In genomic region chr14:72536392-72537017, GRCm38 (mm10) we compare ENCODE assay signal across 31 mouse cellular contexts. TPM values are rescaled to one million over a fixed set of nuclear protein-coding genes. Genes with fewer than 3 reads are reported as not detected.
DNase-seq lines count a peak whose midpoint lies in the region; ATAC-seq and TF ChIP-seq lines count a peak whose summit lies in the region.
"Had no signal": no experiment of that assay in that cellular context is flagged by ENCODE, and none has a peak within 500 bp of the region (broad histone marks: within the 10 kb centered on the region; RNA-seq: fewer than 3 reads in every experiment).

No protein-coding gene starts in this region.

- WGBS in liver, adult 2 months, result 81% methylated on average over 5 of the region's 5 CpGs
- 81% methylated on average over 5 of the region's 5 CpGs for WGBS in liver, postnatal 0 days (ENCODE audit: insufficient replicate concordance)
- WGBS in kidney, postnatal 0 days, result 91% methylated on average over 5 of the region's 5 CpGs
- 85% methylated on average over 5 of the region's 5 CpGs for WGBS in limb, embryonic 11.5 days

- TF ChIP-seq CTCF in liver, adult 2 months (IDR thresholded peaks at IDR 0.05; ENCODE audit: low read depth, low read length), result no peak
- TF ChIP-seq CTCF in liver, postnatal 0 days (IDR thresholded peaks at IDR 0.05; ENCODE audit: low read depth), result no peak
- no peak for TF ChIP-seq CTCF in kidney, postnatal 0 days (IDR thresholded peaks at IDR 0.05; ENCODE audit: low read depth)

- no peak for TF ChIP-seq POLR2A in liver, adult 2 months (IDR thresholded peaks at IDR 0.05; ENCODE audit: extremely low read depth, insufficient read depth, low read length)

- TF ChIP-seq EP300 in liver, postnatal 0 days (IDR thresholded peaks at IDR 0.05; ENCODE audit: low read depth), result no peak

- H3K27me3 ChIP-seq in liver, adult 2 months (ENCODE audit: control insufficient read depth, insufficient read depth, low read length), result peaks cover 9% of the 10 kb centered on the region
- peaks cover 12% of the 10 kb centered on the region for H3K27me3 ChIP-seq in liver, postnatal 0 days (ENCODE audit: insufficient read depth, low read length)
- peaks cover 7% of the 10 kb centered on the region; the same call in 1 of the 2 replicates for H3K27me3 ChIP-seq in kidney, postnatal 0 days (ENCODE audit: insufficient read depth, low read length)
- H3K27me3 ChIP-seq in limb, embryonic 11.5 days (ENCODE audit: control insufficient read depth, insufficient read depth, low read length), result peaks cover 13% of the 10 kb centered on the region

- H3K79me2 ChIP-seq in liver, adult 2 months (ENCODE audit: control insufficient read depth, insufficient read depth, low read length), result no peaks in the 10 kb centered on the region

- peaks cover 24% of the 10 kb centered on the region; the same call in 1 of the 2 replicates for H3K36me3 ChIP-seq in liver, adult 2 months (ENCODE audit: control insufficient read depth, insufficient read depth, low read length)
- H3K36me3 ChIP-seq in liver, postnatal 0 days (replicated peaks; ENCODE audit: insufficient read depth, low read length), result peaks cover 5% of the 10 kb centered on the region; the same call in 1 of the 2 replicates
- peaks cover 8% of the 10 kb centered on the region; the same call in 1 of the 2 replicates for H3K36me3 ChIP-seq in kidney, postnatal 0 days (ENCODE audit: insufficient read depth, low read length)
- peaks cover 7% of the 10 kb centered on the region; the same call in 1 of the 2 replicates for H3K36me3 ChIP-seq in limb, embryonic 11.5 days (ENCODE audit: control insufficient read depth, insufficient read depth, low read length)

- peaks cover 13% of the 10 kb centered on the region for H3K4me1 ChIP-seq in liver, adult 2 months (ENCODE audit: control insufficient read depth, insufficient read depth, low read length)
- peaks cover 7% of the 10 kb centered on the region for H3K4me1 ChIP-seq in liver, postnatal 0 days (ENCODE audit: insufficient read depth)
- peaks cover 4% of the 10 kb centered on the region; the same call in 1 of the 2 replicates for H3K4me1 ChIP-seq in kidney, postnatal 0 days (replicated peaks; ENCODE audit: insufficient read depth, low read length)
- 0 out of 2 replicates have a peak, but pooled peaks cover 3% of the 10 kb centered on the region for H3K4me1 ChIP-seq in limb, embryonic 11.5 days (ENCODE audit: control insufficient read depth, insufficient read depth, low read length)

- no peak overlapping the region for H3K4me3 ChIP-seq in liver, adult 2 months (ENCODE audit: insufficient read depth, low read depth, low read length)
- no peak overlapping the region for H3K4me3 ChIP-seq in liver, postnatal 0 days (ENCODE audit: low read depth, low read length)
- H3K4me3 ChIP-seq in kidney, postnatal 0 days (replicated peaks; ENCODE audit: low read depth, low read length), result no peak overlapping the region
- H3K4me3 ChIP-seq in limb, embryonic 11.5 days (ENCODE audit: low read depth, low read length), result no peak overlapping the region
- H3K4me3 ChIP-seq: embryonic facial prominence, embryonic 12.5 days; erythroblast, embryonic 14.5 days; forebrain, embryonic 12.5 days; hindbrain, embryonic 13.5 days; limb, embryonic 12.5 days; liver, embryonic 15.5 days had no signal

- no peak overlapping the region for H3K4me2 ChIP-seq in liver, postnatal 0 days (ENCODE audit: low read depth, low read length)
- no peak overlapping the region for H3K4me2 ChIP-seq in kidney, postnatal 0 days (ENCODE audit: low read length)
- H3K4me2 ChIP-seq in limb, embryonic 11.5 days (ENCODE audit: low read depth, severe bottlenecking), result no peak overlapping the region
- H3K4me2 ChIP-seq: embryonic facial prominence, embryonic 12.5 days; forebrain, embryonic 12.5 days; hindbrain, embryonic 13.5 days; limb, embryonic 12.5 days; liver, embryonic 15.5 days had no signal

- H3K9ac ChIP-seq in liver, adult 2 months (ENCODE audit: low read depth, low read length), result no peak overlapping the region
- H3K9ac ChIP-seq in liver, postnatal 0 days (replicated peaks), result no peak overlapping the region
- no peak overlapping the region for H3K9ac ChIP-seq in kidney, postnatal 0 days (ENCODE audit: low read depth, low read length)
- H3K9ac ChIP-seq in limb, embryonic 11.5 days (ENCODE audit: low read length), result no peak overlapping the region
- H3K9ac ChIP-seq: embryonic facial prominence, embryonic 12.5 days; forebrain, embryonic 12.5 days; hindbrain, embryonic 13.5 days; limb, embryonic 12.5 days; liver, embryonic 15.5 days had no signal

- peak; percentile 16 for DNase-seq in adrenal gland, postnatal 14 days
- DNase-seq in adrenal gland, adult 8-10 months, result no peak
- peak; percentile 39 for DNase-seq in liver, adult 2 months (ENCODE audit: extremely low read depth, low read depth, low spot score)
- no peak for DNase-seq in liver, postnatal 0 days
- DNase-seq in kidney, postnatal 0 days (ENCODE audit: low spot score), result no peak
- DNase-seq in limb, embryonic 11.5 days (ENCODE audit: low spot score), result peak; percentile 17
- DNase-seq in layer of hippocampus, adult 11-12 months (ENCODE audit: low spot score), result no peak
- DNase-seq in spleen, adult 12 weeks (ENCODE audit: low spot score), result no peak
- DNase-seq: cerebellum, adult 18-20 months; cerebellum, postnatal 14 days; gastrocnemius, postnatal 36 days; right cerebral cortex, postnatal 14 days; spleen, adult 18-20 months had no signal

- ATAC-seq in liver, postnatal 0 days, result no peak
- peak; percentile 76 for ATAC-seq in kidney, postnatal 0 days (replicated peaks; ENCODE audit: low FRiP score, low read depth)
- ATAC-seq in limb, embryonic 11.5 days (ENCODE audit: insufficient number of reproducible peaks, low FRiP score, low TSS enrichment, low read depth), result no peak
- ATAC-seq: inflammation-experienced regulatory T-cells, adult 6 months had no signal

- H3K27ac ChIP-seq in liver, adult 2 months (replicated peaks; ENCODE audit: insufficient read depth, low read depth, low read length), result no peak overlapping the region
- H3K27ac ChIP-seq in liver, postnatal 0 days (ENCODE audit: low read depth), result no peak overlapping the region
- no peak overlapping the region for H3K27ac ChIP-seq in kidney, postnatal 0 days
- H3K27ac ChIP-seq in limb, embryonic 11.5 days (replicated peaks; ENCODE audit: low read depth, low read length), result no peak overlapping the region
- H3K27ac ChIP-seq: embryonic facial prominence, embryonic 12.5 days; forebrain, embryonic 12.5 days; hindbrain, embryonic 13.5 days; limb, embryonic 12.5 days; liver, embryonic 15.5 days; macrophage had no signal

- no peaks in the 10 kb centered on the region for H3K9me3 ChIP-seq in liver, postnatal 0 days (ENCODE audit: low read length)
- no peaks in the 10 kb centered on the region for H3K9me3 ChIP-seq in kidney, postnatal 0 days (replicated peaks; ENCODE audit: low read length)
- no peaks in the 10 kb centered on the region for H3K9me3 ChIP-seq in limb, embryonic 11.5 days (ENCODE audit: control insufficient read depth, low read length)
- H3K9me3 ChIP-seq: embryonic facial prominence, embryonic 12.5 days; forebrain, embryonic 12.5 days; hindbrain, embryonic 13.5 days; limb, embryonic 12.5 days; liver, embryonic 15.5 days had no signal

RNA-seq across cellular contexts. Expression of gene Gm9195, which starts 44.9 kb away (rescaled TPM):
- total RNA-seq in adrenal gland, postnatal 14 days (2021), result not detected in 2 replicates
- not detected for total RNA-seq in adrenal gland, adult 8-10 months (2022)
- total RNA-seq in liver, adult 2 months (2014; rRNA removed), result under 0.01 TPM in 1 of 2 replicates, not detected in the other
- not detected in 2 replicates for polyA plus RNA-seq in liver, adult 2 months (2012; rRNA removed)
- not detected in 2 replicates for polyA plus RNA-seq in liver, postnatal 0 days (2015; fragmentation: Nextera tagmentation; extraction: Ambion mirVana)
- not detected in 2 replicates for polyA plus RNA-seq in kidney, postnatal 0 days (2015; fragmentation: Nextera tagmentation; extraction: Ambion mirVana)
- polyA plus RNA-seq in limb, embryonic 11.5 days (2014; fragmentation: Nextera tagmentation; extraction: Ambion mirVana), result not detected in 2 replicates
- total RNA-seq: ES-E14; gastrocnemius, adult 18-20 months; gastrocnemius, postnatal 36 days; heart, adult 8-10 months; heart, postnatal 25 days; layer of hippocampus, adult 18-20 months; layer of hippocampus, postnatal 14 days; midbrain, postnatal 0 days; neutrophil, adult 5-6 weeks had no signal
- polyA plus RNA-seq: embryonic facial prominence, embryonic 12.5 days; erythroblast, embryonic 14.5 days; forebrain, embryonic 12.5 days; heart, embryonic 14.5 days; hindbrain, embryonic 13.5 days; inflammation-experienced regulatory T-cells, adult 6 months; limb, embryonic 12.5 days; liver, embryonic 15.5 days; lung, embryonic 16.5 days; macrophage; midbrain, postnatal 0 days had no signal

Comparison
In these comparisons a context has a peak if more than half of its experiments do, and no peak if none do; other contexts are left out.
1. DNase-seq: peak in adrenal gland, postnatal 14 days (single experiment), liver, adult 2 months (single experiment) and limb, embryonic 11.5 days (single experiment); none in adrenal gland, adult 8-10 months (single experiment), liver, postnatal 0 days (single experiment), kidney, postnatal 0 days (single experiment), layer of hippocampus, adult 11-12 months (single experiment) and spleen, adult 12 weeks (single experiment).